Mouse (Mus musculus) brain, embryonic 14.5 days (tissue): ENCODE results near the gene Dcakd.

Experiments used
- CTCF ChIP-seq: fragments of 200-500 bp; IDR thresholded peaks from 2 replicates; pipeline ENCODE4 v1.5.1; 2012; ENCODE audit warnings: inconsistent platforms, mild to moderate bottlenecking, moderate library complexity, borderline replicate concordance; ENCODE audit not compliant: insufficient read depth, insufficient read length; ENCODE audit errors: extremely low read depth
- POLR2A ChIP-seq: fragments of 200-500 bp; IDR thresholded peaks from 2 replicates; pipeline ENCODE4 v1.6.1; 2012; ENCODE audit warnings: mild to moderate bottlenecking, inconsistent platforms, borderline replicate concordance; ENCODE audit not compliant: poor library complexity, insufficient read depth, insufficient read length, severe bottlenecking; ENCODE audit errors: extremely low read depth

GRCm38 (mm10) chr11:102963246-102963854 lies 64.8 kb downstream of the Dcakd start:
- no peak for TF ChIP-seq CTCF
- no peak for TF ChIP-seq POLR2A
